Mouse (Mus musculus) thymus, postnatal 14 days (tissue): ENCODE measurements around the gene Ube2f.

Source experiments
- DNase-seq: peaks from one replicate; pipeline ENCODE4 v3.0.0; 2021

The Ube2f gene

GRCm38 (mm10) chr1:91299026-91299706, 49.1 kb downstream of the Ube2f start:
- DNase-seq, result no peak

GRCm38 (mm10) chr1:91299707-91300426, 49.8 kb downstream of the Ube2f start:
- DNase-seq, result no peak

GRCm38 (mm10) chr1:91301206-91301920, 51.3 kb downstream of the Ube2f start:
- DNase-seq, result no peak

- no peak for DNase-seq
Measured at GRCm38 (mm10) chr1:91302021-91302420, 51.9 kb downstream of the Ube2f start.

GRCm38 (mm10) chr1:91304621-91305020, 54.5 kb downstream of the Ube2f start:
- DNase-seq, result no peak

- no peak for DNase-seq
Measured at GRCm38 (mm10) chr1:91309366-91310085, 59.4 kb downstream of the Ube2f start.

GRCm38 (mm10) chr1:91312273-91312672, 62.2 kb downstream of the Ube2f start:
- no peak for DNase-seq

- DNase-seq, result no peak
Measured at GRCm38 (mm10) chr1:91313251-91313650, 63.1 kb downstream of the Ube2f start.

- DNase-seq, result no peak
Measured at GRCm38 (mm10) chr1:91317656-91318055, 67.6 kb downstream of the Ube2f start.

- DNase-seq, result no peak
Measured at GRCm38 (mm10) chr1:91321760-91322438, 71.8 kb downstream of the Ube2f start, which contains the start of gene Espnl. TSS of gene Espnl (plus strand) at chr1:91322075.

GRCm38 (mm10) chr1:91324646-91325045, 74.5 kb downstream of the Ube2f start:
- no peak for DNase-seq

- DNase-seq, result no peak
Measured at GRCm38 (mm10) chr1:91325488-91326042, 75.5 kb downstream of the Ube2f start.

GRCm38 (mm10) chr1:91332102-91332501, 82.0 kb downstream of the Ube2f start:
- no peak for DNase-seq

- DNase-seq, result no peak
Measured at GRCm38 (mm10) chr1:91333582-91333981, 83.5 kb downstream of the Ube2f start.

- DNase-seq, result no peak
Measured at GRCm38 (mm10) chr1:91337355-91337754, 87.3 kb downstream of the Ube2f start.
